14 mouse cellular contexts compared by ENCODE assay signal in genomic region chr10:26827315-26827714, GRCm38 (mm10).
A peak's percentile ranks its signal among the peaks of the same experiment; 100 is the strongest.
DNase-seq lines count a peak whose midpoint lies in the region; ATAC-seq lines count a peak whose summit lies in the region.
"Had no signal": no experiment of that assay in that cellular context is flagged by ENCODE, and none has a peak within 500 bp of the region (broad histone marks: within the 10 kb centered on the region; RNA-seq: fewer than 3 reads in every experiment).

No protein-coding gene starts in this region.

- intact Hi-C loops in gastrocnemius, postnatal 36 days (cut with DNase I): no loop called here

- 0 out of 2 replicates have a peak, but pooled peaks cover 5% of the 10 kb centered on the region for H3K4me1 ChIP-seq in lung, embryonic 15.5 days
- H3K4me1 ChIP-seq in forebrain, embryonic 13.5 days: peaks cover 38% of the 10 kb centered on the region
- H3K4me1 ChIP-seq in hindbrain, embryonic 16.5 days (ENCODE audit: control insufficient read depth, insufficient read depth, low read depth, low read length): peaks cover 7% of the 10 kb centered on the region
- H3K4me1 ChIP-seq in neural tube, embryonic 13.5 days (replicated peaks): peaks cover 36% of the 10 kb centered on the region

- H3K9me3 ChIP-seq in lung, embryonic 15.5 days: no peaks in the 10 kb centered on the region
- no peaks in the 10 kb centered on the region for H3K9me3 ChIP-seq in forebrain, embryonic 13.5 days (replicated peaks)
- H3K9me3 ChIP-seq in hindbrain, embryonic 16.5 days (ENCODE audit: control insufficient read depth, low read length): no peaks in the 10 kb centered on the region
- H3K9me3 ChIP-seq in neural tube, embryonic 13.5 days: no peaks in the 10 kb centered on the region
- H3K9me3 ChIP-seq: heart, embryonic 13.5 days; limb, embryonic 12.5 days had no signal

- H3K27me3 ChIP-seq in lung, embryonic 15.5 days: no peaks in the 10 kb centered on the region
- H3K27me3 ChIP-seq in forebrain, embryonic 13.5 days: no peaks in the 10 kb centered on the region
- no peaks in the 10 kb centered on the region for H3K27me3 ChIP-seq in hindbrain, embryonic 16.5 days (replicated peaks; ENCODE audit: control insufficient read depth, insufficient read depth, low read length)
- no peaks in the 10 kb centered on the region for H3K27me3 ChIP-seq in neural tube, embryonic 13.5 days
- H3K27me3 ChIP-seq: heart, embryonic 13.5 days; limb, embryonic 12.5 days; Patski had no signal

- no peak overlapping the region for H3K4me3 ChIP-seq in lung, embryonic 15.5 days
- no peak overlapping the region for H3K4me3 ChIP-seq in forebrain, embryonic 13.5 days
- no peak overlapping the region for H3K4me3 ChIP-seq in hindbrain, embryonic 16.5 days (ENCODE audit: low read length)
- H3K4me3 ChIP-seq in neural tube, embryonic 13.5 days: no peak overlapping the region
- H3K4me3 ChIP-seq: heart, embryonic 13.5 days; limb, embryonic 12.5 days had no signal

- 45% methylated on average over 5 of the region's 5 CpGs for WGBS in lung, embryonic 15.5 days
- WGBS in forebrain, embryonic 13.5 days: 23% methylated on average over 5 of the region's 5 CpGs
- WGBS in hindbrain, embryonic 16.5 days: 25% methylated on average over 5 of the region's 5 CpGs
- 16% methylated on average over 5 of the region's 5 CpGs for WGBS in neural tube, embryonic 13.5 days

- H3K27ac ChIP-seq in lung, embryonic 15.5 days: 0 out of 2 replicates have a peak overlapping the region, but pooled peaks have one; percentile 11
- H3K27ac ChIP-seq in forebrain, embryonic 13.5 days: peak overlapping the region; percentile 82
- peak overlapping the region; percentile 14; the same call in 1 of the 2 replicates for H3K27ac ChIP-seq in hindbrain, embryonic 16.5 days (ENCODE audit: low read depth, low read length)
- H3K27ac ChIP-seq in neural tube, embryonic 13.5 days (replicated peaks): peak overlapping the region; percentile 59
- H3K27ac ChIP-seq: limb, embryonic 12.5 days had no signal

- no peak overlapping the region for H3K4me2 ChIP-seq in lung, embryonic 15.5 days
- 0 out of 2 replicates have a peak overlapping the region, but pooled peaks have one; percentile 20 for H3K4me2 ChIP-seq in forebrain, embryonic 13.5 days
- no peak overlapping the region for H3K4me2 ChIP-seq in hindbrain, embryonic 16.5 days (ENCODE audit: low read length)
- no peak overlapping the region for H3K4me2 ChIP-seq in neural tube, embryonic 13.5 days
- H3K4me2 ChIP-seq: heart, embryonic 13.5 days; limb, embryonic 12.5 days had no signal

- no peak overlapping the region for H3K9ac ChIP-seq in lung, embryonic 15.5 days
- no peak overlapping the region for H3K9ac ChIP-seq in forebrain, embryonic 13.5 days
- no peak overlapping the region for H3K9ac ChIP-seq in hindbrain, embryonic 16.5 days (ENCODE audit: low read depth, low read length)
- H3K9ac ChIP-seq in neural tube, embryonic 13.5 days: no peak overlapping the region
- H3K9ac ChIP-seq: heart, embryonic 13.5 days; limb, embryonic 12.5 days had no signal

- ATAC-seq in lung, embryonic 15.5 days (ENCODE audit: borderline replicate concordance, extremely low read depth, low FRiP score, low TSS enrichment): no peak
- ATAC-seq in forebrain, embryonic 13.5 days: peak; percentile 89
- peak; percentile 54 for ATAC-seq in hindbrain, embryonic 16.5 days
- peak; percentile 86 for ATAC-seq in neural tube, embryonic 13.5 days (ENCODE audit: low read depth)
- ATAC-seq in frontal cortex, adult (ENCODE audit: low TSS enrichment): no peak; the same call in 1 of the 2 replicates
- ATAC-seq: Patski had no signal

- H3K36me3 ChIP-seq in lung, embryonic 15.5 days: no peaks in the 10 kb centered on the region
- H3K36me3 ChIP-seq in forebrain, embryonic 13.5 days (ENCODE audit: poor library complexity, severe bottlenecking): no peaks in the 10 kb centered on the region
- no peaks in the 10 kb centered on the region for H3K36me3 ChIP-seq in hindbrain, embryonic 16.5 days (ENCODE audit: control insufficient read depth, insufficient read depth, low read length)
- no peaks in the 10 kb centered on the region for H3K36me3 ChIP-seq in neural tube, embryonic 13.5 days
- H3K36me3 ChIP-seq: heart, embryonic 13.5 days; limb, embryonic 12.5 days had no signal

- DNase-seq in lung, postnatal 10 days: no peak
- no peak for DNase-seq in urinary bladder, postnatal 10 days (ENCODE audit: low spot score)
- no peak for DNase-seq in gastrocnemius, postnatal 36 days
- DNase-seq: cerebellum, postnatal 10 days; kidney, postnatal 14 days; right cerebral cortex, postnatal 4 days had no signal

Comparison
In these comparisons a context has a peak if more than half of its experiments do, and no peak if none do; other contexts are left out.
1. ATAC-seq: peak in forebrain, embryonic 13.5 days (single experiment), hindbrain, embryonic 16.5 days (single experiment) and neural tube, embryonic 13.5 days (single experiment); none in lung, embryonic 15.5 days (single experiment) and frontal cortex, adult (single experiment).
2. H3K27ac ChIP-seq: peak in every context shown above with its lines; median percentile 82 in forebrain, embryonic 13.5 days; 59 in neural tube, embryonic 13.5 days; 14 in hindbrain, embryonic 16.5 days; 11 in lung, embryonic 15.5 days.